Mouse (Mus musculus) cerebellum, postnatal 10 days (tissue): ENCODE measurements around the gene Vbp1.

Source experiments
- DNase-seq, 2 experiments: peaks; one replicate each; pipeline ENCODE4 v3.0.0; 2021; ENCODE audit warnings: mixed read lengths in 2 of 2

The Vbp1 gene

DNA sequence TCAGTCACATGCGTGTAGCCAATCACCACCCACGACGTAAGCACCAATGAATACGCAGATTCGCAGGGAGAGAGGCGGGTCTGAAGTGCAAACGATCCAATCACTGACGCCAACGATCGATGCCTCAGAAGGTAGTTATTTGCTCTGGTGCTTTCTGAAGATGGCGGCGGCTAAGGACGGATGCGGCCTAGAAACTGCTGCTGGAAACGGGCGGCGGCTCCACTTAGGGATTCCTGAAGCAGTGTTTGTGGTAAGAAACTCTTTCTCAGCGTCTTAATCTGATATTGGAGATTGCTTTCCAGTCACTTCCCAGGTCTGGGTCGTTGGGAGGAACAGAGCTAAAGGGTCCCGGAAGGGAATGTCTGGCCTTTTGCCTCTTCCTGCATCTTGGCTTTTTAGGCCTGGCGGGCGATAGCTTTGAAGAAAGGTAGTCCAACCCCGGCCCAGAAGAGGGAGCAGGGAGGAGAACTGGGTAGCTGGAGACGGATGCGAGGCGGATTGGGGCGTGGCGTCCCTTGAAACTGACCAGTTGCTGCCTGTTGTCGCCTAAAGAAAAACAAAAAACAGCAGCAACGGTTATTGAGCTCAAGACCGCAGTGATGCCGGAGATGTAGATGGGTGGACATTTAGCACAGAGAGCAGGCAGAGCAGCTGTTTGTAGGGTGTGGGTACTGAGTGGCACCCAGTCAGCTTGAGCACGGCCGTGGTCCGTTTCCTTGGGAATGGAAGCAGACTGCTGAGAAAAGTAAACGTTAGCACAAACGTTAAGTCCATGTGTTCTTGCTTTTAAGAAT is at the start of gene Vbp1:
Gene Vbp1, plus strand, starts transcription at position 121 of the 794 bp plus-strand sequence.
- DNase-seq = peak; percentile 88 to 90

DNA sequence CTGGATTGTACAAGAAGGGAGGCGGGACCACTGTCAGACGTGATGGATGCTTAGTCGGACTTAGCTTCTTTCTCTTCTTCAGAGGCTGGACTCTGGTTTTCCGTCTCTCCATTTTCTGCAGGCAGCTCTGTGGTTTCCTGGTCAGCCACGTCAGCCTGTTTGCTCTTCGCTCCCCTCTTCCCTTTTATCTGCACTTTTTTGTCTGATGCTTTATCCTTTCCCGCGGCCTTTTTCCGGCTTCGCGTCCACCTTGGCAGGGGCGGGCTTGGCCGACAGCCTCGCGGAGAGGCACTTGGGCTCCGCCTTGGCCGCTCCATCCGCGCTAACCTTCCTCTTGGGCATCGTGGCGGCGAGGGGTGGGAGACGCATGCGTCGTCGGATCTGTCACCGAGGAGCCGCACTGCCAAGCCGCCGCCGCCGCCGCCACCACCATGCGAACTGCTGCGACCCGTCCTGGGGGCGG is 38.9 kb upstream of the Vbp1 start:
- DNase-seq = peak; percentile 85 to 91

DNA sequence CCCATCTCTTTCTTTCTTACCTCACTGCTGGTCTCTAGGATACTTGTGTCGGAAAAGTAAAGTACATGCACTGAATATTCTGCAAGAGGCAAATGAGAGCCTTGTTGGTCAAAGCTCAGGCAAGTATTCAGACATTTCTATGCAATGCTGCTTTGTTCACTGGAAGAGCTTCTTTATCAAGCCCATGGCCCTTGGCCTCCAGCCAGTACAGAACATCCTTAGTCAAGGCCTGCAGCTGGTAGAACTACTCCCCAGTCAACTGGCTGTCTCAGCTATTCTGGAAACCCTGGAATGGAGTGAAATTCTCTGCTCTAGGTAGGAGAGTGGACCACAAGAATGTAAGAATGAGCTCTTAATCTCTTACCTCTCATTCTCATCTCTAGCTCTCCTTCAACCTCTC is 24.2 kb upstream of the Vbp1 start:
- DNase-seq = no peak

DNA sequence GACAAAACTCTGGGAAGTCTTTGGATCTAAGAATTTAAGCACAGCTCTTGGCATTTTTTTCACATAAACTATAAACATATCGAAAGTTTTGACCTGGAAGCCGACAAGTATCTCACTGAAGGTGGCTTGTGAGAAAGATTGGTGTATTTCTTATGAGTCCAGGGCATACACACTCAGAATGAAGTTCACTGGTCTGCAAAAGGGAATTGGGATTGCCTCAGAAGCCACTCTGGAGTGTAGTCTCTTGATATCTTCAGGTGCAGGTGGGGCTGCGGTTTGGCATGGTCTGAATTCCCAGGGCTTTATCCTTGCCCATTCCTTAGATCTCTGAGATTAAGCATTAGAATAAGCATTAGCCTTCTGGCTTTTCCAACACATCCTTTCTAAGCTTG is 316 bp upstream of the Vbp1 start:
- no peak for DNase-seq

DNA sequence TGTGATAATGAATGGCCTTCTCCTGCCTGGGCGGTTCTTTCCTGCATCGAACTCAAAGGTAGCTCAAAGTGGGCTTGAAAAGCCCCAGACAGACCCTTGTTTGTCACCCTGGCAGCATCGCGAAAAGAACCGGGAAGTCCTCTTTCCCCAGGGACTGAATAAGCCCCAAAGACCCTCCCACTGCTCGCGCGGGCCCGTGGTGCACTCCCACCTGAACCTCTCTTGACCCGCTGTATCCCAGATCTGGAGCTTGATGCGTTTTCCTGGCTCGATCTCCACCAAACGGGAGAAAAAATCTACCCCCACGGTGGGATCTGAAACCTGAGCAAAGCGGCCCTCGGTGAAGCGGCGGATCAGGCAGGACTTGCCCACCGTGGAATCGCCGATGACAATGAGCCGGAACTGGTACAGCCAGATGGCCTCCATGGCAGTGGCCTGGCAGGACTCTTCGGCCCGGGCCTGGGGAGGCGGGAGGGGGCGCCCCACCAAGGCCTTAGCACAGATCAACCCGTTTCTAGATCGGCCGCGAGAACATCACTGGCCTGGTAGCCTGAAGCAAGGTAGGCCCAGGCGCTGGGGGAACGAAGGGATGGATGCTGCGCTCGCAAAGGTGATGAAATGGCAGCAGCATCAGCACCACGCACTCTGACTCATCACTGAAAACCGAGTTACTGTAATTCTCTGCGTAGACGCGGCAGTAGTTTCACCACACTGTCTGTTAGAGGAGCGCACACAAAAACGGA is 63.7 kb downstream of the Vbp1 start, which contains the start of gene Rab39b:
Gene Rab39b, minus strand, starts transcription at position 650 of the 743 bp plus-strand sequence.
- peak; percentile 70 to 75 for DNase-seq

DNA sequence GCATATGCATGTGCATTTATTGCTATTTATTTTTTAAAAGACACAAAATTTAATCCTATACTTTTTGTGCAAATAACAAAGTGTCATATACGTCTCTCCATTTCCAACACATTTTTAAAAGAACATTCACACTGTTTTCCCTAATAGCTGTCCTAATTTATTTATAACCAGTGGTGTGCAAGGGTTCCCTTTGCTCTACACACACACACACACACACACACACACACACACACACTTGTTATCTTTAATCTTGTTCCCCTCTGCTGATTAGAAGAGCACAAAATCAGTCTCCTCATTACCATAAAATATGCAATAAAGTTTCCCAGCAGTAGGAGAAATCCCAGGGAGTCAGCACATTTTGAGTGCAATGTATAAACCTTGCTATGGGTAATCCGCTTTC is 64.4 kb downstream of the Vbp1 start:
- DNase-seq = no peak
